Mouse (Mus musculus): ENCODE results near the gene Bivm. TPM values are rescaled to one million over a fixed set of nuclear protein-coding genes. Genes with fewer than 3 reads are reported as not detected.

Gene Bivm
- 6.4 and 8.4 TPM in 2 replicates for polyA plus RNA-seq (2015; fragmentation: Nextera tagmentation; extraction: Ambion mirVana)

DNA sequence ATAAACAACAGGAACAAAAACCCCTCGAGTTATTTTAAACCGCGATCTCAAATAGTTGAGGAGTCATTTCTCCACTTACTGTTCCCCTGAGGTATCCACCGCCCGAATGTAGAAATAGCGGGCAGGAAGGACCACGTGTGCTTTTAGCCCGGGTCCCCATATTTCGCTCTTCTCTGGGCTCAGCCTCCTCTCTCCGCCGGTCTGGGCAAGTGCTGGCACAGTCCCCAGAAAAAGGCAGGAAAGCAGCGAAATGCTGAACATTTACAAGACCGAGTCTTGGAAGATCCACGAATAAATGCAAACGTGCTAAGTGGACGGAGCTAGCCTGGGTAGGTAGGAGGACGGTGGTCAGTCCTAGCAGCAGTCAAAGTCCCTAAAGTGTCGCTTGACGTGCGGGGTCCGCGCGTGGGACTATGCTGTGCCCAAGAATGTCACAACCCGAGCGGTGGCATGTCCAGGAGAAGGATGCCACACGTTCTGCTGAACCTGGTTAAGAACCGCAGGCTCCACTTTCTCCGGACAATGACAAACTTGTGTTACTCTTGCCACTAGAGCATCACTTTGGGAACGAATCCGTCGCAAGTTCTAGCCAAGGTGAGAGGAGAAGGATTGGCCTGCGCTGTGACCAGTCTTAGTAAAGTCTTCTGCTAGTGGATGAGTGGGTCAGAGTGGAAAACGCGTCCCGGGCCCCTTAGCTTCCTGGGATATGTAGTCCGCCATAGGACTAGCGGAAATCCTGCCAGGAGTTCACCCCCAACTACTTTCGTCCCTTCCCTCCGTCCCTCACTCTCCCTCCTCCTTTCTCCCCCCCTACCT lies at the start of gene Bivm, which contains the start of gene Kdelc1:
TSS of gene Bivm (plus strand) at position 719 of the 816 bp plus-strand sequence.
TSS of gene Kdelc1 (minus strand) at position 570 of the 816 bp plus-strand sequence.

DNA sequence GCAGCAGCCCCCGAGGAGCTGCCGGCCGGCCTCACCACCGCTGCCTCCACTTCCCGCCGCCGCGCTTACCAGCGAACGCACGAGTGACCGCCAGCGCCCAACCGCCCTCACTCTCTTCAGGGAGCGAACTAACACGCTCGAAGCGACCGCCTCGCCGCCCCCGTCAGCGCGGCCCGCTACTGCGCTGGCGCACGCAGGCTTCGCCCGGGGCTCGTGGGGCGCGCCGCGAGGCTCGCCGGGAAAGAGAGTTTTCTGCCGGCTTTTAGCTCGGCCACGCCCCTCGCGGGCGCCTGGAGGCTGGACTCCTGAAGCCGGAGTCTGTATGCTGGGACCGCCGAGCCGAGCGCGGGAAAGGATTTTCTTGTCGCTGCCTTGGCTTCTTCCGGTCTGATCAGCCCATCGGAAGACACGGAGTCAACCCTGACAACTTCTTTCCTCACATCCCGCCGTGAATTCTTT lies 16.5 kb upstream of the Bivm start, which contains the start of gene Tex30:
TSS of gene Tex30 (minus strand) at position 183 of the 459 bp plus-strand sequence.

GRCm38 (mm10) chr1:44147563-44148381 lies 29.0 kb downstream of the Bivm start, which contains the start of gene Ercc5:
Ercc5 (plus strand) TSS chr1:44147744.

Other genes with a start within 250 kb of the Bivm start
- 29.4 and 37.0 TPM in 2 replicates for gene Tpp2, start 185.3 kb upstream of the Bivm start, polyA plus RNA-seq (2015; fragmentation: Nextera tagmentation; extraction: Ambion mirVana)
- gene Mettl21c, start 98.9 kb upstream of the Bivm start, polyA plus RNA-seq (2015; fragmentation: Nextera tagmentation; extraction: Ambion mirVana) = 0.21 and 0.28 TPM in 2 replicates
- gene Gm8251, start 57.0 kb upstream of the Bivm start, polyA plus RNA-seq (2015; fragmentation: Nextera tagmentation; extraction: Ambion mirVana) = not detected in 2 replicates
- gene Tex30, start 16.5 kb upstream of the Bivm start, polyA plus RNA-seq (2015; fragmentation: Nextera tagmentation; extraction: Ambion mirVana) = 27.0 and 33.0 TPM in 2 replicates
- gene Kdelc1, start 149 bp upstream of the Bivm start, polyA plus RNA-seq (2015; fragmentation: Nextera tagmentation; extraction: Ambion mirVana) = 23.7 and 25.8 TPM in 2 replicates
- 12.5 and 13.0 TPM in 2 replicates for gene Ercc5, start 28.8 kb downstream of the Bivm start, polyA plus RNA-seq (2015; fragmentation: Nextera tagmentation; extraction: Ambion mirVana)
- gene Mettl21e, start 100.0 kb downstream of the Bivm start, polyA plus RNA-seq (2015; fragmentation: Nextera tagmentation; extraction: Ambion mirVana) = 0.17 TPM in 1 of 2 replicates, not detected in the other

Measured in urinary bladder, postnatal 0 days (tissue).